Mouse (Mus musculus) 3134 (cell line): ENCODE measurements around the gene Riiad1.
A peak's percentile ranks its signal among the peaks of the same experiment; 100 is the strongest.

Experiments used
- DNase-seq: peaks from one replicate; pipeline ENCODE4 v3.0.0-alpha.2; 2011; ENCODE audit warnings: low spot score; ENCODE audit not compliant: insufficient read length; ENCODE audit errors: extremely low read depth

Gene Riiad1

GRCm38 (mm10) chr3:94465632-94466430 is 14.3 kb downstream of the Riiad1 start:
- no peak for DNase-seq

- no peak for DNase-seq
Measured at GRCm38 (mm10) chr3:94463926-94464578, 16.1 kb downstream of the Riiad1 start.

- DNase-seq = peak; percentile 77
Measured at GRCm38 (mm10) chr3:94459834-94460233, 20.3 kb downstream of the Riiad1 start.

GRCm38 (mm10) chr3:94457055-94457454 is 23.1 kb downstream of the Riiad1 start:
- no peak for DNase-seq

- DNase-seq = peak; percentile 69
Measured at GRCm38 (mm10) chr3:94456529-94457000, 23.6 kb downstream of the Riiad1 start.

- no peak for DNase-seq
Measured at GRCm38 (mm10) chr3:94449377-94449776, 30.8 kb downstream of the Riiad1 start.

- DNase-seq = no peak
Measured at GRCm38 (mm10) chr3:94443597-94443964, 36.6 kb downstream of the Riiad1 start, which contains the start of gene Oaz3. TSS of gene Oaz3 (minus strand) at chr3:94443915.

GRCm38 (mm10) chr3:94442951-94443596 is 37.1 kb downstream of the Riiad1 start, which contains the start of gene Mrpl9:
TSS of gene Mrpl9 (plus strand) at chr3:94443318.
- DNase-seq = peak; percentile 95

GRCm38 (mm10) chr3:94441182-94441581 is 39.0 kb downstream of the Riiad1 start:
- DNase-seq = no peak

- DNase-seq = no peak
Measured at GRCm38 (mm10) chr3:94436420-94436819, 43.7 kb downstream of the Riiad1 start.

- no peak for DNase-seq
Measured at GRCm38 (mm10) chr3:94434305-94434704, 45.8 kb downstream of the Riiad1 start.

- DNase-seq = no peak
Measured at GRCm38 (mm10) chr3:94430980-94431379, 49.2 kb downstream of the Riiad1 start.
